Mouse (Mus musculus): ENCODE measurements around the gene Foxred2. TPM values are rescaled to one million over a fixed set of nuclear protein-coding genes. Genes with fewer than 3 reads are reported as not detected.

Foxred2 gene
- polyA plus RNA-seq, 1 experiment from 2014 or later, result 2.5 TPM

Other genes starting within 250 kb of the Foxred2 start
- gene Apol9b, start 227.7 kb downstream of the Foxred2 start, polyA plus RNA-seq (2015; fragmentation: Nextera tagmentation; extraction: Ambion mirVana), result 0.35 TPM in 1 of 2 replicates, not detected in the other
- gene Apol8, start 199.7 kb downstream of the Foxred2 start, polyA plus RNA-seq (2015; fragmentation: Nextera tagmentation; extraction: Ambion mirVana), result 0.18 and 0.35 TPM in 2 replicates
- 51.6 and 52.9 TPM in 2 replicates for gene Myh9, start 114.5 kb downstream of the Foxred2 start, polyA plus RNA-seq (2015; fragmentation: Nextera tagmentation; extraction: Ambion mirVana)
- 314 and 350 TPM in 2 replicates for gene Txn2, start 27.7 kb downstream of the Foxred2 start, polyA plus RNA-seq (2015; fragmentation: Nextera tagmentation; extraction: Ambion mirVana)
- 187 and 189 TPM in 2 replicates for gene Eif3d, start 14.1 kb upstream of the Foxred2 start, polyA plus RNA-seq (2015; fragmentation: Nextera tagmentation; extraction: Ambion mirVana)
- gene Cacng2, start 163.3 kb upstream of the Foxred2 start, polyA plus RNA-seq (2015; fragmentation: Nextera tagmentation; extraction: Ambion mirVana), result 0.04 and 0.10 TPM in 2 replicates
- gene Ift27, start 217.4 kb upstream of the Foxred2 start, polyA plus RNA-seq (2015; fragmentation: Nextera tagmentation; extraction: Ambion mirVana), result 60.5 and 62.9 TPM in 2 replicates
- not detected in 2 replicates for gene Pvalb, start 249.7 kb upstream of the Foxred2 start, polyA plus RNA-seq (2015; fragmentation: Nextera tagmentation; extraction: Ambion mirVana)